Mouse (Mus musculus) embryonic facial prominence, embryonic 12.5 days (tissue): ENCODE measurements around the gene Caprin1. TPM values are rescaled to one million over a fixed set of nuclear protein-coding genes. Genes with fewer than 3 reads are reported as not detected.

Experiments
- ATAC-seq: fragments of 200-750 bp; cut with Nextera tagmentation; 2 replicates; pipeline ENCODE4 v1.8.0; 2017; ENCODE audit not compliant: insufficient number of reproducible peaks, insufficient read depth, low FRiP score, low TSS enrichment
- H3K27ac ChIP-seq: fragments of 300-500 bp; sonication (generic); 2 replicates; pipeline ENCODE4 v1.5.1; 2016; ENCODE audit warnings: mild to moderate bottlenecking
- H3K27me3 ChIP-seq: fragments of 300-500 bp; sonication (generic); 2 replicates; pipeline ENCODE4 v1.6.1; 2016; ENCODE audit warnings: mild to moderate bottlenecking, moderate library complexity
- H3K36me3 ChIP-seq: fragments of 300-500 bp; sonication (generic); 2 replicates; pipeline ENCODE4 v1.6.1; 2016; ENCODE audit warnings: mild to moderate bottlenecking
- H3K4me1 ChIP-seq: fragments of 300-500 bp; sonication (generic); 2 replicates; pipeline ENCODE4 v1.6.1; 2016
- H3K4me2 ChIP-seq: fragments of 300-500 bp; sonication (generic); replicated peaks from 2 replicates; pipeline ENCODE4 v1.6.1; 2016; ENCODE audit warnings: mild to moderate bottlenecking, moderate library complexity
- H3K4me3 ChIP-seq: fragments of 300-500 bp; sonication (generic); 2 replicates; pipeline ENCODE4 v1.5.1; 2016; ENCODE audit warnings: mild to moderate bottlenecking
- H3K9ac ChIP-seq: fragments of 300-500 bp; sonication (generic); 2 replicates; pipeline ENCODE4 v1.6.1; 2016; ENCODE audit warnings: mild to moderate bottlenecking, moderate library complexity
- H3K9me3 ChIP-seq: fragments of 300-500 bp; sonication (generic); 2 replicates; pipeline ENCODE4 v1.6.1; 2016; ENCODE audit warnings: mild to moderate bottlenecking, moderate library complexity
- WGBS: fragments of 180-500 bp; shearing (Covaris S2); methylation state at CpG from one replicate; pipeline ENCODE4 v1.1.7; 2016; 5-methylcytosine and 5-hydroxymethylcytosine counted together
- polyA plus RNA-seq: library from polyadenylated mRNA; unstranded; fragments of >200 nt; fragmentation: Nextera tagmentation; extraction: Ambion mirVana; gene quantifications from 2 replicates; pipeline ENCODE4 v1.2.1, GENCODE M21; 2016

Caprin1 gene
- 458 and 465 TPM in 2 replicates for polyA plus RNA-seq

- no peaks in the 10 kb centered on the region for H3K9me3 ChIP-seq
- H3K27ac ChIP-seq, result peak within 1 kb of the TSS; percentile 100
- peaks cover 12% of the 10 kb centered on the region for H3K36me3 ChIP-seq
- H3K9ac ChIP-seq, result peak within 1 kb of the TSS; percentile 98
- H3K4me2 ChIP-seq, result peak within 1 kb of the TSS; percentile 56
- peak; percentile 94 for ATAC-seq
- H3K4me3 ChIP-seq, result peak within 1 kb of the TSS; percentile 86
- H3K27me3 ChIP-seq, result no peaks in the 10 kb centered on the region
- under 1% methylated on average over 33 of the region's 33 CpGs for WGBS
- H3K4me1 ChIP-seq, result peaks cover 18% of the 10 kb centered on the region
Observed at GRCm38 (mm10) chr2:103797491-103798009, at the start of gene Caprin1. Gene Caprin1 (minus strand): TSS chr2:103797649.

GRCm38 (mm10) chr2:103846875-103847274 lies 49.4 kb upstream of the Caprin1 start:
- WGBS, result 88% methylated on average over 1 of the region's 1 CpGs
- ATAC-seq, result no peak
- Histone ChIP-seq H3K9ac (no peak overlapping the region), H3K4me1 (no peaks in the 10 kb centered on the region), H3K4me3 (no peak overlapping the region), H3K27ac (no peak overlapping the region), H3K36me3 (no peaks in the 10 kb centered on the region), H3K9me3 (no peaks in the 10 kb centered on the region), H3K4me2 (no peak overlapping the region), H3K27me3 (no peaks in the 10 kb centered on the region)

- no peaks in the 10 kb centered on the region for H3K9me3 ChIP-seq
- no peak overlapping the region for H3K27ac ChIP-seq
- no peaks in the 10 kb centered on the region for H3K36me3 ChIP-seq
- no peak overlapping the region for H3K9ac ChIP-seq
- no peaks in the 10 kb centered on the region for H3K4me1 ChIP-seq
- H3K4me2 ChIP-seq, result no peak overlapping the region
- no peak overlapping the region for H3K4me3 ChIP-seq
- H3K27me3 ChIP-seq, result no peaks in the 10 kb centered on the region
- 88% methylated on average over 4 of the region's 4 CpGs for WGBS
- no peak for ATAC-seq
Observed at GRCm38 (mm10) chr2:103846271-103846670, 48.8 kb upstream of the Caprin1 start.

- Histone ChIP-seq H3K4me2 (no peak overlapping the region), H3K27ac (no peak overlapping the region), H3K9me3 (no peaks in the 10 kb centered on the region), H3K4me3 (no peak overlapping the region), H3K9ac (no peak overlapping the region), H3K4me1 (no peaks in the 10 kb centered on the region), H3K36me3 (no peaks in the 10 kb centered on the region), H3K27me3 (no peaks in the 10 kb centered on the region)
- ATAC-seq, result no peak
- 87% methylated on average over 2 of the region's 2 CpGs for WGBS
Observed at GRCm38 (mm10) chr2:103844016-103844415, 46.6 kb upstream of the Caprin1 start.

- Histone ChIP-seq H3K36me3 (no peaks in the 10 kb centered on the region), H3K4me2 (no peak overlapping the region), H3K27me3 (no peaks in the 10 kb centered on the region), H3K9me3 (no peaks in the 10 kb centered on the region), H3K27ac (no peak overlapping the region), H3K9ac (no peak overlapping the region), H3K4me3 (no peak overlapping the region), H3K4me1 (no peaks in the 10 kb centered on the region)
- no peak for ATAC-seq
- 95% methylated on average over 13 of the region's 13 CpGs for WGBS
Observed at GRCm38 (mm10) chr2:103843321-103843720, 45.9 kb upstream of the Caprin1 start.

DNA sequence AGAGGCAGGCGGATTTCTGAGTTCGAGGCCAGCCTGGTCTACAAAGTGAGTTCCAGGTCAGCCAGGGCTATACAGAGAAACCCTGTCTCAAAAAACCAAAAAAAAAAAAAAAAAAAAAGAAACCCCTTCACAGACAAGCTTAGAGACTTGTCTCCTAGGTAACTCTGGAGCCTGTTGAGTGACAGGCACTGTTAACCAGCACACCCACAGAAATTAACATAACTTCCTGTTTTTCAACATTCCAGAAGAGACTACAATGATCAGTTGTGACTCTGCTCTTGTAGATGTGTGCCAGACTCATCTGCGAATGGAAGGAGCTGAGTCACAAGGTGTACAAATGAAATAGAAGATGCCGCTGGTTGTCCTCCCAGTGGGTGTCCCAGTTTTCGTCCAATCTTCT lies 44.9 kb upstream of the Caprin1 start:
- Histone ChIP-seq H3K27me3 (no peaks in the 10 kb centered on the region), H3K4me3 (no peak overlapping the region), H3K4me2 (no peak overlapping the region), H3K9me3 (no peaks in the 10 kb centered on the region), H3K9ac (no peak overlapping the region), H3K4me1 (no peaks in the 10 kb centered on the region), H3K27ac (no peak overlapping the region), H3K36me3 (no peaks in the 10 kb centered on the region)
- WGBS, result 86% methylated on average over 5 of the region's 5 CpGs
- no peak for ATAC-seq

DNA sequence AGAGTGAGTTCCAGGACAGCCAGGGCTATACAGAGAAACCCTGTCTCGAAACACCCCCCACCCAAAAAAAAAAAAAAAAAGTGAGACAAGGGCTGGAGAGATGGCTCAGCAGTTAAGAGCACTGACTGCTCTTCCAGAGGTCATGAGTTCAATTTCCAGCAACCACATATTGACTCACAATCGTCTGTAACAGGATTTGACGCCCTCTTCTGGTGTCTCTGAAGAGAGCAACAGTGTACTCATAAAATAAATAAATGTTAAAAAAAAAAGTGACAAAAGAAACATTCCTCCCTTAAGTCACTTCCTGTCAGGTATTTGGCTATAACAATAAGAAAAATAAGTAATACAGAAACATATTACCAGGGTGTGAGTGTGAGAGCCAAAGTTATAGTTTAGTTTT lies 41.0 kb upstream of the Caprin1 start:
- WGBS, result 72% methylated on average over 3 of the region's 3 CpGs
- Histone ChIP-seq H3K4me3 (no peak overlapping the region), H3K4me2 (no peak overlapping the region), H3K27me3 (no peaks in the 10 kb centered on the region), H3K4me1 (no peaks in the 10 kb centered on the region), H3K36me3 (no peaks in the 10 kb centered on the region), H3K9ac (no peak overlapping the region), H3K9me3 (no peaks in the 10 kb centered on the region), H3K27ac (no peak overlapping the region)
- ATAC-seq, result no peak

- Histone ChIP-seq H3K9me3 (no peaks in the 10 kb centered on the region), H3K4me1 (no peaks in the 10 kb centered on the region), H3K36me3 (no peaks in the 10 kb centered on the region), H3K4me2 (no peak overlapping the region), H3K4me3 (no peak overlapping the region), H3K27me3 (no peaks in the 10 kb centered on the region), H3K27ac (no peak overlapping the region), H3K9ac (no peak overlapping the region)
- ATAC-seq, result no peak
- 80% methylated on average over 4 of the region's 4 CpGs for WGBS
Observed at GRCm38 (mm10) chr2:103837166-103837565, 39.7 kb upstream of the Caprin1 start.

GRCm38 (mm10) chr2:103835614-103836395 lies 38.4 kb upstream of the Caprin1 start:
- Histone ChIP-seq H3K4me2 (no peak overlapping the region), H3K9ac (no peak overlapping the region), H3K36me3 (no peaks in the 10 kb centered on the region), H3K4me3 (no peak overlapping the region), H3K27ac (no peak overlapping the region), H3K9me3 (no peaks in the 10 kb centered on the region), H3K4me1 (no peaks in the 10 kb centered on the region), H3K27me3 (no peaks in the 10 kb centered on the region)
- no peak for ATAC-seq
- 71% methylated on average over 11 of the region's 11 CpGs for WGBS

- H3K4me1 ChIP-seq, result no peaks in the 10 kb centered on the region
- H3K27me3 ChIP-seq, result 0 out of 2 replicates have a peak, but pooled peaks cover 2% of the 10 kb centered on the region
- no peak overlapping the region for H3K4me3 ChIP-seq
- H3K4me2 ChIP-seq, result no peak overlapping the region
- 78% methylated on average over 3 of the region's 3 CpGs for WGBS
- H3K9me3 ChIP-seq, result no peaks in the 10 kb centered on the region
- ATAC-seq, result no peak
- no peak overlapping the region for H3K9ac ChIP-seq
- H3K27ac ChIP-seq, result no peak overlapping the region
- H3K36me3 ChIP-seq, result no peaks in the 10 kb centered on the region
Observed at GRCm38 (mm10) chr2:103833816-103834445, 36.5 kb upstream of the Caprin1 start.

DNA sequence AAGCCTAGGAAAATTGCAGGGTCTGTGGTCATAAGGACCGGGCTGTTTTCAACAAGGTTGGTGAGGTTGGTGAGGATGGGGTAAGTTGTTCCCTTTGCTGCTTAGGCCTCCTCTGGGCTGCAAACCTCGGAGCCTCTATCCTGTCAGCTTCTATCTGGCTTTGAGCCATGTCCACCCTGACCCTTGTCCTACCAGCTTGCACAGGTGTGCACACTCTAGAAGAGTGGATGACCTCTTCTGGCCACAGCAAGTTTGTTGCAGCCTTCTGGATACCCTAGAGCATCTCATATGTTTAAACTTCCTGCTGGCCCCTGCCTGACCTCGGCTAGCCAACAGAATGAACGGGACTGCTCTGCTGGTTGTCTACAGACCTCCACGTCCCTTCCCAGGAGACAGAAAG lies 35.5 kb upstream of the Caprin1 start:
- H3K27me3 ChIP-seq, result 0 out of 2 replicates have a peak, but pooled peaks cover 2% of the 10 kb centered on the region
- no peak overlapping the region for H3K27ac ChIP-seq
- no peaks in the 10 kb centered on the region for H3K4me1 ChIP-seq
- H3K4me2 ChIP-seq, result no peak overlapping the region
- H3K9ac ChIP-seq, result no peak overlapping the region
- no peaks in the 10 kb centered on the region for H3K36me3 ChIP-seq
- WGBS, result 46% methylated on average over 5 of the region's 5 CpGs
- no peaks in the 10 kb centered on the region for H3K9me3 ChIP-seq
- no peak for ATAC-seq
- no peak overlapping the region for H3K4me3 ChIP-seq

- Histone ChIP-seq H3K9ac (no peak overlapping the region), H3K9me3 (no peaks in the 10 kb centered on the region), H3K27ac (no peak overlapping the region), H3K4me1 (no peaks in the 10 kb centered on the region), H3K4me3 (no peak overlapping the region), H3K4me2 (no peak overlapping the region), H3K27me3 (0 out of 2 replicates have a peak, but pooled peaks cover 2% of the 10 kb centered on the region), H3K36me3 (no peaks in the 10 kb centered on the region)
- no peak for ATAC-seq
Observed at GRCm38 (mm10) chr2:103828900-103829299, 31.5 kb upstream of the Caprin1 start.
